Mouse (Mus musculus): Measurements from ENCODE around the gene Mdm2.

GRCm38 (mm10) chr10:117677494-117678236, 32.9 kb downstream of the Mdm2 start:
- TF ChIP-seq CTCF (IDR thresholded peaks at IDR 0.05; ENCODE audit: control insufficient read depth, insufficient read depth, insufficient read length), result no peak
- no peak for TF ChIP-seq CEBPB (IDR thresholded peaks at IDR 0.05; ENCODE audit: low read depth)
- no peak for TF ChIP-seq MYOG (IDR thresholded peaks at IDR 0.05; ENCODE audit: control insufficient read depth, extremely low read depth, insufficient read length)
- TF ChIP-seq USF1 (IDR thresholded peaks at IDR 0.05; ENCODE audit: low read depth), result no peak
- no peak for TF ChIP-seq MYOD1 (IDR thresholded peaks at IDR 0.05; ENCODE audit: control insufficient read depth, insufficient read length, low read depth)

Measured in C2C12 (cell line).